Mouse (Mus musculus) liver, adult (tissue): ENCODE data around the gene Higd1b.
A peak's percentile ranks its signal among the peaks of the same experiment; 100 is the strongest.

Source experiments
- GATA4 ChIP-seq: IDR thresholded peaks from 2 replicates; pipeline ENCODE4 v1.6.1; 2014; ENCODE audit warnings: mild to moderate bottlenecking, low read length; ENCODE audit not compliant: insufficient replicate concordance

Gene Higd1b

DNA sequence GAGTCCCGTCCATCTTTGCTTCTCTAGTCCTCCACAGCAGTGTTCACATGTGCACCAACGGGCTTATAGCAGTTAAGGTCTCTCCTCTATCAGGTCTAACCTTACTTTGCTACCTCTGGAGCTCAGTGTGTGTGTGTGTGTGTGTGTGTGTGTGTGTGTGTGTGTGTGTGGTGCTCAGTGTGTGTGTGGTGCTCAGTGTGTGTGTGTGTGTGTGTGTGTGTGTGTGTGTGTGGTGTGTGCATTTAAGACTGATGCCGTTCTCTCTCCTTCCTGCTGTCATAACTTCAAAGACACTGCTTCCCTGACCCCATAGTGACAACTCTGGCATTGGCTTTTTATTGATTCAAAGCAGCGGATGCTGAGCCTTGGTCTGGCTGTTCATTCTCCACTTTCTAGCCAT, at the start of gene Higd1b:
TSS of gene Higd1b (plus strand) at position 301 of the 400 bp plus-strand sequence.
- no peak for TF ChIP-seq GATA4

DNA sequence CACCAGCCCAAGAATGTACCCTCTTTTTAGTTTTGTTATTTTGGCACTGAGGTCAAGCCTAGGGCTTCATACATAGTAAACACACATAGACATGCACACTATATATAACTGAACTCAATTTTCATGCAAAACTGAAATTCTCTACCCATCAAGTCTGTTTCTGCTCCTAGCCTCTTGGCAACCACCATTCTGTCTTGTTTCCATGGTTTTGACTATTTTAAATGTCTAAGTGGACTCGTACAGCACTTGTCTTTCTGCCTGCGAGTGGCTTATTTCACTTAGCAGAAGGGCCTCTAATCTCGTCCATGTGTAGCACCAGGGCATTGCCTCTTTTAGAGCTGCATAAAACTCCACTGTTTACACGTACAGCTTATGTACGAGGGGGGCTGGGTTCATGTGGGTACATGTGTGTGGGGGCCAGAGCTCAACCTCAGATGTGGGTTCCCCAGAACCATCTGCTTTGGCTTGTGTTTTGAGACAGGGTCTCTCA, 47.9 kb upstream of the Higd1b start:
- TF ChIP-seq GATA4, result no peak

- TF ChIP-seq GATA4, result no peak
Measured at GRCm38 (mm10) chr11:102791682-102792445, 43.8 kb upstream of the Higd1b start.

GRCm38 (mm10) chr11:102794157-102794556, 41.5 kb upstream of the Higd1b start:
- no peak for TF ChIP-seq GATA4

- TF ChIP-seq GATA4, result no peak
Measured at GRCm38 (mm10) chr11:102803453-102803852, 32.2 kb upstream of the Higd1b start.

GRCm38 (mm10) chr11:102808246-102808645, 27.4 kb upstream of the Higd1b start:
- no peak for TF ChIP-seq GATA4

- no peak for TF ChIP-seq GATA4
Measured at GRCm38 (mm10) chr11:102810721-102811485, 24.7 kb upstream of the Higd1b start.

DNA sequence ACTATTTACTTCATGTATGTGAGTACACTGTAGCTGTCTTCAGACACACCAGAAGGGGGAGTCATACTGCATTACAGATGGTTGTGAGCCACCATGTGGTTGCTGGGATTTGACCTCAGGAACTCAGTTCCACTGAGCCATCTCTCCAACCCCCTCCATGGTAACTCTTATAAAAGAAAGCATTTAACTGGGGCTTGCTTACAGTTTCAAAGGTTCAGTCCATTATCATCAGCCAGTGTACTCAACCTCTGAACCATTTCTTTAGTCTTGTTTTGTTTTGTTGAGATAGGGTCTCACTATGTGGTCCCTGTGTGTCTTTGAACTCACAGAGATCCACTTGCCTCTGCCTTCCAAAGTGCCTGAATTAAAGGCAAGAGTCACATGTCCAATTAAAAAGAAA, 20.8 kb upstream of the Higd1b start:
- TF ChIP-seq GATA4, result no peak

- no peak for TF ChIP-seq GATA4
Measured at GRCm38 (mm10) chr11:102818121-102819020, 17.3 kb upstream of the Higd1b start.

DNA sequence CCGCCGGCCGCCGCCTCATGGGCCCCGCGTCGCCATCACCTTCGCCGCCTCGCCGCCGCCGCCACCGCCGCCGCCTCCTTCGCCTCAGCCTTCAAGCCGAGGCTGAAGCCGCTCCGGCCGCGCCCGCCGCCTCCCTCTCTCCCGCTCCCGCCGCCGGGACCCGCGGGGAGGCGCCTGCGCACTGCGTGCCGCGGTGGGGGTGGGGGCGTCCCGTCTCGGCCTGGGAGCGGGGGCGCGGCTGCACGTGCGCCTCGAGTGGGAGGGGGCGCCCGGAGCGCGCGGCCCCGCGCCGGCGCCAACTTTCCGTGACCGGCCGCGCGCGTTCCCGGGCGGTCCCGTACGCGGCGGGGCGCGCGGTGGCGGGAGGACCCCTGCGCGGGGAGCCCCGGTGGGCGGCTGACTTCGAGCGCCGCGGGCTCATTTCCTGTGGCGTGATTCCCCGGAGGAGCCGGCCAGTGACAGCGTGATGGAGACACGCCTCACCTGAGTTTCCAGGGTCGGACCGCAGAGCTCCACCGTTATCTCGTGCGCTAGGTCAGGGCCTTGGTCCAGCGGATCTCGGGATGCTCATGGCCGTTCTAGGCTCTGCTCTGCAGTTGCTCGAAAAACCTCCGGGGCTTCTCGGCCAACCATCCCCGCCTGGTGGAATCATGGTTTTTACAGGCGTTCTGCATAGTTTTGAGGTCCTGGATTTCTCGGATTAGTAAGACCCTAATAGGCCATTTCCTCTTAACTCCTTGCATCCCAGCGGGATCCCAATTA, 16.4 kb upstream of the Higd1b start, which contains the start of gene Gjc1:
TSS of gene Gjc1 (minus strand) at position 680 of the 762 bp plus-strand sequence.
- TF ChIP-seq GATA4, result peak; percentile 22; the same call in 1 of the 2 replicates

DNA sequence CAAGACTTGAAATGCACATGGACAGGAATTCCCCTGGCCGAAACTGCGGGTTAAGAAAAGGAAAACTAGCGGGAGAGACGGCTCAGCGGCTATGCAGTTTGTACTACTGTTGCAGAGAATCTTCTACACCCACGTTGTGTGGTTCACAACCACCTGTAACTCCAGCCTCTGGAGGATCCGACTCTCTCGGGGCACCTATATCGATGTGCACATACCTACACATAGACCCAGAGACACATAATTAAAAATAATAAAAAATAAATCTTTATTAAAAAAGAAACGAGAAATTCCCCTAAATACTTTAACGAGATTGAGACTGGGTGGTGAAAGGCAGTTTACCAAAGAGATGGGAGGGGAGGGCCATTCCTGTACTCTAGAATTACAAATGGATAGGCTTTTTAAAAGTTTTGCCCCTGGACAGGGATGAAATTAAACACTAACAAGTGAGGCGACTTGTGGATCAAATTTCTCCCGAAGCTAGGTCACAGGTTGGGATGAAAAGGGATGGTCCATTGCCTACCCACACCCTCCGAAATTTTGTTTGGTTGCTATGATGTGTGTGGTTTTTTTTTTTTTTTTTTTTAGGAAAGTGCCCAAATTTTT, 15.8 kb upstream of the Higd1b start:
- no peak for TF ChIP-seq GATA4

GRCm38 (mm10) chr11:102820432-102820831, 15.2 kb upstream of the Higd1b start:
- no peak for TF ChIP-seq GATA4

DNA sequence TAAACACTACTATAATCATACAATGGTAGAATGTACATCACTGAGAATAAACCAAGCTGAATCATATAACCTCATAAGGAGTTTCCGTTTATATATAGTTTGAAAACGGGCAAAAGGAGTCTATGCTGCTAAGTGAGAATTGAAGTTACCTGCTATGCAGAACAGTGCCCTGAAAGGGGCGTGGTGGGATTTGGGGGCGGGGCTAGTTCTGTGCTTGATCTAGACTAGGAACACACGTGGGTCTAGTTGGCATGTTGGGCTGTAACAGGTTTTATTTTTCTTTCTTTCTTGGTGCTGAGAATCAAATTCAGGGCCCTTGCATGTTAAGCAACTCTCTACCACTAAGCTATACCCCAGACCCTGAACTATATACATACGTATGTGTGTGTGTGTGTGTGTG, 14.4 kb upstream of the Higd1b start:
- TF ChIP-seq GATA4, result no peak

- TF ChIP-seq GATA4, result no peak
Measured at GRCm38 (mm10) chr11:102826476-102826875, 9.2 kb upstream of the Higd1b start.
